Mouse (Mus musculus) heart, postnatal 0 days (tissue): ENCODE results near the gene Serpine3.

Experiments used
- CTCF ChIP-seq: IDR thresholded peaks from 2 replicates; pipeline ENCODE4 v1.5.1; 2016; ENCODE audit warnings: antibody characterized with exemption, control low read depth, low read depth
- EP300 ChIP-seq: IDR thresholded peaks from 2 replicates; pipeline ENCODE4 v1.6.1; 2016; ENCODE audit warnings: antibody characterized with exemption, low read depth

DNA sequence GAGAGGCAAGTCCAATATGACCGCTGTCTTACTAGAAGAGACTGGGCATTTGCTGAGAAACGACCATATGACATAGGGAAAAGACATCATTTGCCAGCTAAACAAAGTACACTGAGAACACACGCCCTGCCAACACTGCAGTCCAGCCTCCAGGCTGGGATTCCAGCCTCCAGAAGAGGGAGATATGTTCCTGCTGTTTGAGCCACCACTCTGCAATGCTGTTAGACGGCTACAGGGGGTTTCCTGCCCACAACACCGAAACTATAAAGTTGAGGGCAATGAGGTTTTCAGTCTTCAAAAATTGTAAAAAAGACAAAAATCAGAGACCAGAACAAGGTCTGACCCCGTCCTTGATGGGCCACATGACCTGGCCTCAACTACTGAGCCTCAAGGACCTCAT is 24.4 kb upstream of the Serpine3 start:
- TF ChIP-seq CTCF (peak; percentile 56), EP300 (no peak)
